Mouse (Mus musculus) right cerebral cortex, postnatal 25 days (tissue): ENCODE measurements at regions not wholly inside any gene's neighbourhood (a gene's known extent, or its start where the extent isn't known, plus 50 kb on each side); places are given as distances from the start of the nearest gene placed in this dataset.

ENCODE experiments used
- DNase-seq: peaks from one replicate; pipeline ENCODE4 v3.0.0; 2022

GRCm38 (mm10) chr9:115623948-115624347 lies 285.3 kb upstream of the Gadl1 start:
- DNase-seq: no peak

DNA sequence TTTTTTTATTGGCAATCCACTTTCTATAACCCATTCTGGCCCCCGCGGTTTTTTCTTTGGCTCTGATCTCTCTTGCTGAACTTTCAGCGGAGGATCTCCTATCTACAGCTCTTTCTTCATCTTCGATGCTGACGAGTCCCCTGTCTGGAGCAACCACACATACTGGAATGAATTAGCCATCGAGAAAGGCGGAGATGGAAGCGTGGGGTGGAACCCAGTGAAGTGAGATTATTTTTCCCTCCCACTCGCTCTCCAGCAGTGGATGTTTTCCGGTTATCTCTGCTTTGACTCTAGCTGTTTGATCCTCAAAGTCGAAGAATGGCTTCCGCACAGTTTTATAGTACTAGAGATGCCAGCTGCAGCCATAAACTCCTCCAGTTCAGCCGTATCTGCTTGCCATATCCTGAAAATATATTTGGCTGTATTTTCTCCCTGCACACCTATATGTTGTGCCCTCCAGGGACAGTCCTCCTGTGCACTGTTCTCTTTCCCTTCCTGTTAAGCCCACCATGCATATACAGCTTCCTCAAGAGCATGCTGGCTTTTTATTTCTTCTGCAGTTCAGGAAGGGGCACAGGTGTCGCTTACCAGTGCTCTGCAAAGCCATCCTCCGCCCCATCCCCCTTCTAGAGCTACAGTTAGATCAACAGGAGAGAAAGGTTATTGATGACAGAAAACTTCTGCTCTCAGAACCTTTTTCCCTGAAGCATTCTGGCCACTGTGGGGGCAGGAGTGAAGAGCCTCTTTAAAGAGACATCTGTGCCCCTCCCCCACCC lies 284.3 kb upstream of the Gadl1 start:
- DNase-seq: no peak

DNA sequence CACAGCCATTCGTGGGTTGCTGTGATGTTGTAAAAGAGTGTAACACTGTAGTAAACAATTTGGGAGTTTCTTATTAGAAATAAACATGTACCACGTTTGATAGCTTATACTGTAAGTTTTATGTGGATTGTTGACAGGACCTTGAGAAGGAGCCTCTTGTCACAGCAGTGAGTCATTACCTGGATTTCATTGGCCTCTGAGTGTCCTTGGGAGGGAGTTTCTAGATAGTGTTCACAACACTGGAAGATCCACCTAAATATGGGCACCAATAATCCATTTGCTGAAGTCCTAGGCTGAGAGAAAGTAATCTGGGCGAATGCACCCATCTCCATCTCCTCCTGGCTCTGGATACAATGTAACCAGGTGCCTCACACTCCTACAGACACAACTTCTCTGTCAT lies 281.7 kb upstream of the Gadl1 start:
- no peak for DNase-seq

- DNase-seq: no peak
These were observed 272.1 kb upstream of the Gadl1 start for GRCm38 (mm10) chr9:115637114-115637513.

GRCm38 (mm10) chr9:115640781-115641180 lies 268.5 kb upstream of the Gadl1 start:
- DNase-seq: no peak

GRCm38 (mm10) chr9:115642032-115642431 lies 267.2 kb upstream of the Gadl1 start:
- no peak for DNase-seq

DNA sequence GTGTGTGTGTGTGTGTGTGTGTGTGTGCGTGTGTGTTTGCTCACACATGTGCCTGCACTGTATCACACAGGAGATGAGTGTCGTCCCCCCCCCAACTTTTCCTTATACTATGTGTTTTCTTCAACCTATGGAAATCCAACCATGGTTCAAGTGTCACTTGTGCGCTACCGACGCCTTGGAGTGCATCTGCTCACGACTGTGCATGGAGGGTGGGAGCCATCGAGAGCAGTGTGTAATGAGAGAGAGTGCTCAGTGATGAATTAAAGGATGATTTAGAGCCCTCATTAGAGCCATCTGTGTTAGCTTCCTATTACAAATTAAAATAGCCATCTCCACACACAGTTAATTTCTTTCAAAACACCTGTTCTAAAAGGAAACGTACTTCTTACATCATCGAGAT lies 264.3 kb upstream of the Gadl1 start:
- no peak for DNase-seq

DNA sequence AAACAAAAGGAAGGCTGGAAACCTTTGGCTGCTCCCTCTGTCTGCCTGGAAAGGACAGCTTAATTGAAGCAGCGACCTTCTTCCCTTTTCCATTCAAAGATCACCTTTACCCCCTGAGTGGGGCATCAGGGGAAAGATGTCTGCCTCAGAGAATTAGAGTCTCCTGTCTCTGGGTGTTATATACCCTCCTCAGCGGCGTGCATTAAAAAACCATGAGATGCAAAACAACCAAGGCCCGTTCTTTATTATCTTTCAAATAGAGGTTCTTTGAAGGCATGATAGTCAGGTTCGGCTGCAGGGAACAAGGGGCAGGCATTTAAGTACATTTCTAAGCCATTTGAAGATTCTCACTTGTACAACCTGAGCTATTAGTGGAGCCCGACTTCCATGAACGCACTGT lies 263.0 kb upstream of the Gadl1 start:
- no peak for DNase-seq

- DNase-seq: no peak
These were observed 257.5 kb upstream of the Gadl1 start for GRCm38 (mm10) chr9:115651708-115652107.

DNA sequence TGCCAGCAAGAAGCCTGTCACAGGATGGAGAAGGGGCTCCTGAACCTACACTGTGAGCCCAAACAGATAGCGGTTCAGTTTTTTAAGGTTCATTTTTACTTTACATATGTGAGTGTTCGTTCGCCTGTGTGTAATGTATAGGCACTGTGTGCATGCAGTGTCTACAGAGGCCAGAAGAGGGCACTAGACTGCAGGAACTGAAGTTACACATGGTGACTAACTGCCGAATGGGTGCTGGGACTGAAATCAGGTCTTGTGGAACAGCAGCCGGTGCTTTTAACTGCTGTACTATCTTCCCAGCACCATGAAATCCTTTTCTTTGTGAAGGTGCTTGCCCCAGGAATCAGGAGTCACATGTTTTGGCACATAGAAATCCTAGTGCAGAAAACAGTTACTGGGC lies 256.1 kb upstream of the Gadl1 start:
- DNase-seq: no peak

DNA sequence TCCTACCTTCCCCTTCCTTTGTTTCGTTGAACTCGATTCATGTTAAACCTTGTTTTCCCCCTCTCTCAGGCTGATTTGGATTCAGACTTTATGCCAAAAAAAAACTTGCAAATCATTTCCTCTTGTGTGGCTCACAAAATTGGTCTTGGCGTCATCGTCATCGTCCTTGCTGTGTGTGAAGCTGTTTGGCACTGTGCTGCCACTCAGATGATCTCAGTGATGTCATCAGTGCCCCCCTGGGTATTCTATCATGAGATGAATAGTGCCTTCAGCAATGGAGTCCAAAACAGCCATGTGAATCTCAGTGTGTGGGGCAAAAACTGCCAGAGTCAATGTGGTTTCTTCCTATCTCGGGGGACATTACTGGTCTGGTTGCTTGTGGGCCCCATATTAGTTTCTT lies 254.3 kb upstream of the Gadl1 start:
- no peak for DNase-seq

- DNase-seq: no peak
These were observed 252.7 kb upstream of the Gadl1 start for GRCm38 (mm10) chr9:115656538-115656937.

GRCm38 (mm10) chr9:115656994-115657713 lies 252.1 kb upstream of the Gadl1 start:
- DNase-seq: no peak

- DNase-seq: no peak
These were observed 250.8 kb upstream of the Gadl1 start for GRCm38 (mm10) chr9:115658477-115658876.

GRCm38 (mm10) chr9:115660371-115660770 lies 248.9 kb upstream of the Gadl1 start:
- no peak for DNase-seq

GRCm38 (mm10) chr9:115661834-115662425 lies 247.3 kb upstream of the Gadl1 start:
- DNase-seq: no peak

GRCm38 (mm10) chr9:115665337-115666004 lies 243.8 kb upstream of the Gadl1 start:
- no peak for DNase-seq

GRCm38 (mm10) chr9:115666530-115666929 lies 242.7 kb upstream of the Gadl1 start:
- no peak for DNase-seq

- DNase-seq: no peak
These were observed 228.3 kb upstream of the Gadl1 start for GRCm38 (mm10) chr9:115680703-115681576.

DNA sequence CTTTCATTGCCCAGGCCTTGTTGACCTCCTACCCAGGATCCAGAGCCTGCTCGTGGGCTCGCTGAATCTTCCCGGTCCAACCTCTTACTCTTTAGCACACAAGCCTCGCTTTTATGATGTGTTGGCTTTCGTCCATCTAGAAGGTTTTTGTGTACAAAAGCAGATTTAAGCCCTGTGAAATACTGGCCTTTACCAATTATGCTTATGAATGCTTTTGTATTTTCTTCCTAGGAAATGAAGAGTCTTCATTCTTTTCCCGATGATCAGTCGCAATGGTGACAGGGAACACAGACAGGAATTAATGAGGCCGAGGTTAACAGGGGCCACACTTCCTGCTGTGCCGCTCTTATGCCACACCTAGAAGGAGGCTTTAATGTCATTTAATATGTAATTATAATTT lies 227.4 kb upstream of the Gadl1 start:
- no peak for DNase-seq

DNA sequence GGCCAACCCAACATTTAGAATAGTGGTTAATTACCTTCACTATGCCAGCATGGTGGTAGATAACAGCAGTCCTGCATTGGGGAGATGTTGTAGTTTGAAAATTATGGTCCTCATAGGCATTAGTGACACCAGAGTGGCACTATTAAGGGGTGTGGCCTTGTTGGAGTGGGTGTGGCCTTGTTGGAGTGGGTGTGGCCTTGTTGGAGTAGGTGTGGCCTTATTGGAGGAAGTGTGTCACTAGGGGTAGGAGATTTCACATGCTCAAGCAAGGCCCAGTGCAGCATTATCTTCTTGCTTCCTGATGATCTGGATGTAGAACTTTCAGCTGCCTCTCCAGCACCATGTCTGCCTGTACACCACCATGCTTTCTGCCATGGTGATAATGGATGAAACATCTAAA lies 225.3 kb upstream of the Gadl1 start:
- no peak for DNase-seq

DNA sequence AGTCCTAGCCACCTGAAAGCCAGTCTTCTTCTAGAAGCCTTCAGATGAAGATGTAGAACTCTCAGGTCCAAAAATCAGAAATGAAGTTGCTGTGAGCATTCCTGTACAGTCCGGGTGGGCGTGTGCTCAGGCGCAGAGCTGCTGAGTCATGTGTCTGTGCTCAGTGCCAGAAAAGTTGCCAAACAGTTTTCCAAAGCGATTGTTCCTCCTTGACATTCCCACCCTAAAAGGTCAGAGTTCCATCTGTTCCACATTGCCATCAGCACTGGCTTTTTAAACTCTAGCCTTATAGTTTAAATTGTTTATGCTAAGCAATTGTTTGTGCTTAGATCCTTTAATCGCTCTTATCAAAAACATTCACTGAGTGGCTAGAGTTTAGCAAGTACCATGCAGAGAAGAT lies 222.7 kb upstream of the Gadl1 start:
- no peak for DNase-seq

DNA sequence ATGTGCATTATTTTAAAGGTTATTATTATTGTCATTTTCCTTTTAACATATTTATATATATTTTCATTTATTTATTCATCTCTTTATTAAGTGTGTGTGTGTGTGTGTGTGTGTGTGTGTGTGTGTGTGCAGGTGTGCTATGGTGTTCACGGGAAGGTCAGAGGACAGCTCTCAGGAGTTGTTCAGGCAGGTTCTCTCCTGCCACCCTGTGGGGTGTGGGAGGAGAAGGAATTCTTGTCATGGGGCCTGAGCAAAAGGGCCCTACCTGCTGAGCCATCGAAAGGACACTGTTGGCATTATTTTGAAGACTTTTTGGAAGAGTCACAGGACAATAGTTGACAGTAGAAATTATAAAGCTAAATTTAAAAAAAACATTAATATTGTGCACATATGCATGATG lies 216.4 kb upstream of the Gadl1 start:
- DNase-seq: no peak
